Mouse (Mus musculus) left cerebral cortex, postnatal 36 days (tissue): ENCODE results near the gene Slc30a2. TPM values are rescaled to one million over a fixed set of nuclear protein-coding genes. Genes with fewer than 3 reads are reported as not detected.
"Not testable (repeated sequence)": the region's sequence is repeated elsewhere in the genome, so short reads cannot be mapped to it uniquely, and the experiment has no call there.

Experiments used
- DNase-seq, 2 experiments: peaks; one replicate each; pipeline ENCODE4 v3.0.0; 2021 to 2022; ENCODE audit warnings: low spot score in 2 of 2, mixed read lengths in 1 of 2
- intact Hi-C: fragments of 180-260 bp; cut with DNase I; formaldehyde crosslinking; loops from one replicate; pipeline ENCODE4 v1.15.1; 2025
- total RNA-seq, 2 experiments: library from RNA; stranded (reverse); gene quantifications; 2 replicates each; pipeline ENCODE4 v1.2.3; 2021

Slc30a2 gene
- total RNA-seq, 2 experiments from 2014 or later: not detected

- intact Hi-C loops: no loop called here
- no peak for DNase-seq
These were observed 26.6 kb upstream of the Slc30a2 start for GRCm38 (mm10) chr4:134316390-134316789.

DNA sequence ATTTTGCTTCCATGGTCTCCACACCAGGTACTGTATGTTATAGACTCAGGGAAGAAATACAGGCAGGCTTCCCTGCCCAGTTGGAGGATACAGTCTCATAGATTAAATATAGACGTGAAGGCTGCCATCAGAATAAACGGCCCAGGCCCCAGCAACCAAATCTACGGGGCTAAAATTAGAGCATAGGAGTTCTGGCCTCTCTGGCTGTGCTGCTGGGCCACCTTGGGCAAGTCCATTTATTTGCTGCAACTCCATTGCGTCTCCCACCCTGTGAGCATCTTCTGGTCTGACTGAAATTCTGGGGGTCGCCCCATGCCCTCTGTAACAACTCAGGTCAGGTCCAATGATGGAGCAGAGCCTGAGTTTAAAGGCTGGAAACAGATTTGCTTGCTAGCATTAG, 23.9 kb upstream of the Slc30a2 start:
- intact Hi-C loops: no loop called here
- no peak for DNase-seq

GRCm38 (mm10) chr4:134319674-134320073, 23.3 kb upstream of the Slc30a2 start:
- intact Hi-C loops: no loop called here
- DNase-seq: no peak

- intact Hi-C loops: no loop called here
- no peak for DNase-seq
These were observed 21.5 kb upstream of the Slc30a2 start for GRCm38 (mm10) chr4:134321524-134321923.

- no peak for DNase-seq
- intact Hi-C loops: no loop called here
These were observed 18.3 kb upstream of the Slc30a2 start for GRCm38 (mm10) chr4:134324655-134325054.

DNA sequence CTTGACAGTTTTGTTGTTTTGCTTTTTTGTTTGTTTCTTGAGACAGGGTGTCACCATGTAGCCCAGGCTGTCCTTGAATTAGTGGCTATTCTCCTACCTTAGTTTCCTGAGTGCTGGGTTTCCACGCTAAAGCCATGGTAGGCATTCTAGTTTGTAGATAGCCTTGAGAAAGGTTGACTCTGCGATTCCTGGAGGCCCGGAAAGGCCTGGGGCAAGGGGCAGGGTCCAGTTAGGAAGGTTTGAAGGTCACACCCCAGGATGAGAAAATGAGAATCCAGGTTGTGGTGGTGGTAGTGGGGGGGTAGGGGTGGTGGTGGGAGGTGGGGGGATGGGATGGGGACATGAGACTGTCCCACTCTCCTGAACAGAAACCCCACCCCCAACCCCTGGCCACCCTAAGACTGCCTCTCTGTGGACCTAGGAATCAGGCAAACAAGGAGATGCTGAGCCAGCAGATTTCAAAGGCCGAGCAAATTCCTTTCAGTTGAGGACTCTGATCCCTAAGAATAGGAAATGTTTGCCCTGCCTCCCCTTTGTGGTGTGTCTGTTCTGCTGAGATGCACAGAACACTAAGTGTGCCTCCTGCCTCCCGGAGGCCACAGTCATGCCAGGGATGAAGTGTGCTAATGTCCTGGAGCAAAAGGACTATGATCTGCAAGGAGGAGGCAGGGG, 16.0 kb upstream of the Slc30a2 start:
- intact Hi-C loops: no loop called here
- DNase-seq: no peak

DNA sequence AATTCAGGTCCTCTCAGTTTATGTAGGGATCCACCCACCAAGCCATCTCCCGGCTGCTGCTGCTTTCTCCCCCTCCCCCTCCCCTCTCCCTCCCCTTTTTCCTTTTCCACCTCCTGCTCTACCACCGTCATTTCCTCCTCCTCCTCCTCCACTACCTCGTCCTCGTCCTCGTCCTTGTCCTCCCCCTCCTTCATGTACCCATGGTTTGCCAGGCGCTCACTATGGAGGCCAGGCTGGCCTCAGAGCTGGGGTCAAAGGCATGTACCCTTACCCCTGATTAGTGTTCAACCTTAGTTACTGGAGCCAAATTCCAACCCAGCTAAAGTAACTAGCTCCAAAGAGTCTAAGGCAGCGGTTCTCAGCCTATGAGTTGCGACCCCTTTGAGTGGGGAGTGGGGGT, 14.8 kb upstream of the Slc30a2 start:
- DNase-seq: no peak
- intact Hi-C loops: no loop called here

DNA sequence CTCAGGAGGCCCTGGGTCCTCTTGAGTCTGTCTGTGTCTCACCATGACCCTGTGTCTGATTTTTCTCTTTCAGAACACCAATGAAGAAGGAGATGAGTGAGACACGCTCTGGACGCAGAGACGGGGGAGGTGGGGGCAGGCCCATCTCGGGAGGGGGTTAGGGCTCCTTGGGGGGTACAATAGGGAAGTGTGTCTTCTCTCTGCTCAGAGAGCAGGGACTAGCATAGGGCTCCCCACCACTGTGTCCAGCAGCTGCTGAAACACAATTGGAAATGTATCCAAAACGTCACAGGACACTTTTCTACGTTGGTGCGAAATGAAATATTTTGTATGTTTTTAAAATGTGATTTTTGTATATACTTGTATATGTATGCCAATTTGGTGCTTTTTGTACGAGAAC, 14.1 kb upstream of the Slc30a2 start:
- no peak for DNase-seq
- intact Hi-C loops: no loop called here

DNA sequence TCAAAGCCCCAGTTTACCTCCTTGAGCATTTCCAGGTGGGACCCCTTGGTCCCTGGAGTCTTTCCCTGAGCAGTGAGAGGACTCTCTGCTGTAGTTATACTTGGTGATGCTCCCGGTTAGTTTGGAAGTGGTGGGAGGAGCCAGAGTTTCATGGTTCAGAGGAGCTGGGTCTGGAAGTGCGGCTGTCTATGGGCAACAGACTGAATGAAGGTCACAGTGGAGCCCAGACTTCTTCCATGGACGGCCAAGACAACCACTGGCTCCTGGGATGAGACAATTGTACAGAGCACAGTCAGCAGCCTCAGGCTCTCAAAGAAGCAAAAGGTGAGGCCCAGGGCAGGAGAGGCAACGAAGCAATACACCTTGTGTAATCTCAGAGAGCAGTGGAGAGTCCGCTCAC, 12.7 kb upstream of the Slc30a2 start:
- intact Hi-C loops: no loop called here
- DNase-seq: no peak

DNA sequence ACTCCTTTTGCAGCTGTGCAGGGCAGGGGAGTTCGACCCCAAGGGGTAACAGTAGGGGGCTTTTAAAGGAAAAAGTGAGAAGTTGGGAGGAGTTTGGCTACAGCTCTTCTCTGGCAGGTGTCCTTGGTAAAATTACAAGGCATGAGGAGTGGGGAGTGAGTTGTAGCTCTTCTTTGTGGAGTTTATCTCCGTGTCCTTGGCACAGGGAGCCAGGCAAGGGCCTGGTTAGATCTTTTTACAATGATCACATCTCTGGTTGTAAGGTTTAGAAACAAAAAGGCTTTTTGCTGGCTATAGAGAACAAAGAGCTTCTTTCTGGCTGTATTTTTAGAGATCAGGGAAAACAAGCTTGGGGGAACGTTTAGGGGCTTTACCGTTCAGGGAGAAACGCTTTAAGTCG, 1.8 kb upstream of the Slc30a2 start:
- intact Hi-C loops, DNase-seq: not testable (repeated sequence)

DNA sequence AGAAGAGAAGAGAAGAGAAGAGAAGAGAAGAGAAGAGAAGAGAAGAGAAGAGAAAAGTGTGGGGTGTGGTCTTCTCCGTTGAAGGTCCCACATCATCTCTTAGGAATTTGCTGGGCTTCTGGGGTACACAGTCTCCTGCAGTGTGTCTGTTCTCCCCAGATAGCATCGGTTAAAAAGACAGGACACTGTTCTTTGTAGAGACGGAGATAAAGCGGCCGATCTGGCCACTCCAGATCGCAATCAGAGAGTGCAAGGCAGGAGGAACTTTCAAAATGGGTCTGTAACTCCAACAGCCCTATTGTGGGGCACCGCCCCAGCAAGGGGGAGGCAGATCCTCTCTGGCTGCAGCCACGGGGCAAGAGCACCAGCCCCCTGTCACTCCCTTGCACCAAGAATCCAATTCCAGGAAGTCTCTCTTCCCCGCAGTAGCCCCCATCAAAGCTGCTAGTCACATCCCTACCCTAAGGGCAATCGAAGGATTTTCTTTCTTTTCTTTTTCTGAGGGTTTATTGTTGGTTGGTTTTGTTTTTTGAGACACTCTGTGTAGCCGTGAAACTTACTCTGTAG, 685 bp upstream of the Slc30a2 start:
- DNase-seq: no peak
- intact Hi-C loops: no loop called here

DNA sequence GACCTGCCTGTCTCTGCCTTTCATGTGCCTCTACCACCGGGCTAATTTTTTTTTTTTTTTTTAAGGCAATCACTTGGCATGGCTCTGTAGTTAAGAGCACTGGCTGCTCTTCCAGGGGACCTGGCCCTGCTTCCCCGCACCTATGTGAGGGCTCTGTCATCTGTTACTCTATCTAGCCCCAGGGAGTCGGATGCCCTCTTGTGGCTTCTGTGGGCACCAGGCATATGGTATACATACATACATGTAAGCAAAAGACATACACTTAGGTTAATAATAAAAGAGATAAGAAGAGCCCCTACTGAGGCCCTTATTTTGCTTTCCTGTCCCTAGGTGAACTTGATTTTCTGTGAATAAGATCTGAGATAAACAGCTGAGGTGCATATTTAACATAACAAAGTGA, 1.6 kb downstream of the Slc30a2 start:
- DNase-seq: no peak
- intact Hi-C loops: no loop called here

DNA sequence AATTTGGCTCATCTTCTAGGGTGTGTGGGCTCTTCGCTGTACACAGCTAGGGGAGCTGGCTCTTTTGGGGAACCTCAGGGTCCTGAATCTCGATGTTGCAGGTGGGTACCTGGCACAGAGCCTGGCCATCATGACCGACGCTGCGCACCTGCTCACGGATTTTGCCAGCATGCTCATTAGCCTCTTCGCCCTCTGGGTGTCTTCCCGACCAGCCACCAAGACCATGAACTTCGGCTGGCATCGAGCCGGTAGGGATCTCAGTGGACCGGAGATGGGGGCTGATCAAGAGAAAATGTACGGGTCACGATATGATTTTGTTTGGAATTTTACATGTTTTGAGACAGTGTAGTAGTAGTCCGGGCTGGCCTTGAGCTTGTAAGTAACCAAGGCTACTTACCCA, 2.8 kb downstream of the Slc30a2 start:
- intact Hi-C loops: no loop called here
- DNase-seq: no peak

- intact Hi-C loops: no loop called here
- DNase-seq: no peak
These were observed 5.1 kb downstream of the Slc30a2 start for GRCm38 (mm10) chr4:134348078-134348477.

DNA sequence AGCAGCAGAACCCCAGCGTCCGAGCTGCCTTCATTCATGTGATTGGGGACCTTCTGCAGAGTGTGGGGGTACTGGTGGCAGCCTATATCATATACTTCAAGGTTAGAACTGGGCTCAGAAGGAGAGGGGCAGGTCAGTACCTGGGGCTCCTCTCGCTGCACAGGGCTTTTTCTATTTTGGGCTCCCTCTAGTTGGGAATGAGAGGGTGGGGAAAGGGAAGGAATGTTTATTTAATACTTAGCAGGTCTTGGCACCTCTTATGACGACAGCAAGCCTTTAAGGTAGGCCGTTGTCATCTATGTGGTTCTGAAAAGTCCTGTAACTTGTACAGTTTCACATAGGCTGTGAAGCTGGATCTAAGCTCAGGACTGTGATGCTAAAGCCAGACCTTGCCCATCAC, 5.6 kb downstream of the Slc30a2 start:
- intact Hi-C loops: no loop called here
- no peak for DNase-seq

DNA sequence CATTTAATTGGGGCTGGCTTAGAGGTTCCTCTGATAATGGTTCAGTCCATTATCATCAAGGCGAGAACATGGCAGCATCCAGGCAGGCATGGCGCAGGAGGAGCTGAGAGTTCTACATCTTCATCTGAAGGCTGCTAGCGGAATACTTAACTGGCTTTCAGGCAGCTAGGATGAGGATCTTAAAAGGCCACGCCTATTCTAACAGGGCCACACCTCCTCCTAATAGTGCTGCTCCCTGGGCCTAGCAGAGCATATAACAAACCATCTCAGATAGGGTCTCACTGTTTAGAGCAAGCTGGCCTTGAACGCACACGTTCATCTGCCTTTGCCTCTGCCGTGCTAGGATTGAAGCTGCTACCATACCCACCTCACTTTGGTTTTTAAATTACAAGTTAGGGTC, 6.8 kb downstream of the Slc30a2 start:
- DNase-seq: no peak
- intact Hi-C loops: loop anchor here (5.0 kb wide), 1 partner anchor 43 kb away; no protein-coding TSS in a partner anchor

- intact Hi-C loops: loop anchor here (5.0 kb wide), 1 partner anchor 43 kb away; no protein-coding TSS in a partner anchor
- no peak for DNase-seq
These were observed 7.7 kb downstream of the Slc30a2 start for GRCm38 (mm10) chr4:134350641-134351040.

- DNase-seq: no peak
- intact Hi-C loops: loop anchor here (5.0 kb wide), 1 partner anchor 44 kb away; no protein-coding TSS in a partner anchor
These were observed 8.6 kb downstream of the Slc30a2 start for GRCm38 (mm10) chr4:134351329-134352260.

DNA sequence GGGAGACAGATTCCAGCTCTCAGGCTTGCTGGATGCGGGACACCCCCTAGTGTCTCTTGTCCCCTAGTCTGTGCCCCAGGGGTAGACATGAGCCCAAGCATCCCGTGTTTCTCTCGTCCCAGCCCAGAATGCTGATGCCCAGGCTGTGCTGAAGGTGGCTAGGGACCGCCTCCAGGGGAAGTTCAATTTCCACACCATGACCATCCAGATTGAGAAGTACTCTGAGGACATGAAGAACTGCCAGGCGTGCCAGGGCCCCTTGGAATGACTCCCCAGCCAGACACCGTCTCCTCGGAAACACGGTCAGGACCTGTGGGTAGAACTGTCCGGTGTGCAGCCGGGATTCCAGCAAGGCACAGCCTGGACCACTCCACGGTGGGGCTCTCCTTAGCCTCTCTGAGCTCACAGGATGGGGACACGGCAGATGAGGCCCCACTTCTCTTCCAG, 9.3 kb downstream of the Slc30a2 start:
- DNase-seq: no peak
- intact Hi-C loops: loop anchor here (5.0 kb wide), 1 partner anchor 45 kb away; no protein-coding TSS in a partner anchor

DNA sequence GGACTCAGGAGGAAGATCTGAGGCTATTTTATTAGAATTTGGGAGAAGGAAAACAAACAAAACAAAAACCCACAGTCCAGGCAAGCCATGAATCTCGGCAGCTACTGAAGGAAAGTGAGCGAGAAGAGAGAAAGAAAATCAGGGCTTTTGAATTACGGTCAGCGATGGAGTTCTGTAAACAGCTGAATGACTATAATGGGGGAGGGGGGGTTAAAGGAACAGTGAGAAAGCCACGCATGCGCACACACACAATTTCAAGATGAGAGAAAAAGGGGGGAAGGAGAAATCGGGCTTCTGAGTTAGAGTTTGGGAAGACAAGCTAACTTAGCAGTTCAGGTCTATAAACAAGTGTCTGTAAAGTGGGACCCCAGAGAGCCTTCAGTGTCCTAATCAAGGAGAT, 9.9 kb downstream of the Slc30a2 start:
- DNase-seq: no peak
- intact Hi-C loops: loop anchor here (5.0 kb wide), 1 partner anchor 46 kb away; no protein-coding TSS in a partner anchor
